ENCODE assay signal across 24 mouse cellular contexts in genomic region chr9:65644960-65645359, GRCm38 (mm10). TPM values are rescaled to one million over a fixed set of nuclear protein-coding genes. Genes with fewer than 3 reads are reported as not detected.
DNase-seq lines count a peak whose midpoint lies in the region; ATAC-seq and TF ChIP-seq lines count a peak whose summit lies in the region.
"Had no signal": no experiment of that assay in that cellular context is flagged by ENCODE, and none has a peak within 500 bp of the region (broad histone marks: within the 10 kb centered on the region; RNA-seq: fewer than 3 reads in every experiment).

No protein-coding gene starts in this region.

- peaks cover 81% of the 10 kb centered on the region for H3K4me1 ChIP-seq in heart, embryonic 12.5 days (replicated peaks)
- peaks cover 67% of the 10 kb centered on the region for H3K4me1 ChIP-seq in heart, postnatal 0 days (ENCODE audit: control insufficient read depth, insufficient read depth)

- H3K27me3 ChIP-seq in heart, embryonic 12.5 days (replicated peaks), result no peaks in the 10 kb centered on the region
- no peaks in the 10 kb centered on the region for H3K27me3 ChIP-seq in heart, postnatal 0 days (ENCODE audit: control insufficient read depth, insufficient read depth, low read length)
- H3K27me3 ChIP-seq: forebrain, embryonic 13.5 days had no signal

- ATAC-seq in heart, embryonic 12.5 days (ENCODE audit: insufficient number of reproducible peaks, low FRiP score), result no peak
- no peak for ATAC-seq in heart, postnatal 0 days (ENCODE audit: insufficient read depth, low read depth)
- ATAC-seq: forebrain, embryonic 13.5 days; intestine, postnatal 0 days; liver, embryonic 12.5 days; liver, postnatal 0 days; midbrain, embryonic 13.5 days had no signal

- no peak overlapping the region for H3K4me3 ChIP-seq in heart, embryonic 12.5 days
- no peak overlapping the region for H3K4me3 ChIP-seq in heart, postnatal 0 days (ENCODE audit: low read depth, low read length)
- H3K4me3 ChIP-seq: forebrain, embryonic 13.5 days; hindbrain, embryonic 13.5 days; liver, embryonic 12.5 days; midbrain, embryonic 13.5 days had no signal

- 72% methylated on average over 4 of the region's 4 CpGs for WGBS in heart, embryonic 12.5 days
- 54% methylated on average over 4 of the region's 4 CpGs for WGBS in heart, postnatal 0 days

- DNase-seq in adrenal gland, adult 2 months, result peak; percentile 70
- DNase-seq in adrenal gland, adult 8-10 months, result no peak
- no peak for DNase-seq in heart, adult 9 months (ENCODE audit: low spot score in 2 of 2)
- DNase-seq in heart, postnatal 0 days (ENCODE audit: low spot score), result no peak
- no peak for DNase-seq in heart, adult 8-10 months (ENCODE audit: low spot score)
- DNase-seq in MN1 (ENCODE audit: low spot score), result no peak
- DNase-seq: cerebellum, adult 8-10 months; cerebellum, postnatal 36 days; gastrocnemius, postnatal 36 days; heart, postnatal 4 days; kidney, adult 9 months; kidney, postnatal 10 days; layer of hippocampus, postnatal 36 days; left cerebral cortex, postnatal 4 days; liver, postnatal 0 days; lung, postnatal 36 days; thymus, postnatal 4 days had no signal

- H3K27ac ChIP-seq in heart, embryonic 12.5 days (ENCODE audit: poor library complexity, severe bottlenecking), result peak overlapping the region; percentile 95
- H3K27ac ChIP-seq in heart, postnatal 0 days (ENCODE audit: low read depth), result peak overlapping the region; percentile 90
- H3K27ac ChIP-seq: forebrain, embryonic 13.5 days; hindbrain, embryonic 13.5 days; liver, embryonic 12.5 days; midbrain, embryonic 13.5 days had no signal

- H3K9me3 ChIP-seq in heart, embryonic 12.5 days (replicated peaks), result no peaks in the 10 kb centered on the region
- H3K9me3 ChIP-seq in heart, postnatal 0 days (replicated peaks; ENCODE audit: control insufficient read depth, low read length), result no peaks in the 10 kb centered on the region
- H3K9me3 ChIP-seq: forebrain, embryonic 13.5 days; hindbrain, embryonic 13.5 days; liver, embryonic 12.5 days; midbrain, embryonic 13.5 days had no signal

- 0 out of 2 replicates have a peak overlapping the region, but pooled peaks have one; percentile 2 for H3K4me2 ChIP-seq in heart, embryonic 12.5 days
- no peak overlapping the region for H3K4me2 ChIP-seq in heart, postnatal 0 days (ENCODE audit: low read depth, low read length)
- H3K4me2 ChIP-seq: forebrain, embryonic 13.5 days; hindbrain, embryonic 13.5 days; liver, embryonic 12.5 days; midbrain, embryonic 13.5 days had no signal

- no peaks in the 10 kb centered on the region for H3K36me3 ChIP-seq in heart, embryonic 12.5 days
- H3K36me3 ChIP-seq in heart, postnatal 0 days (replicated peaks; ENCODE audit: control insufficient read depth, insufficient read depth, low read length), result no peaks in the 10 kb centered on the region
- H3K36me3 ChIP-seq: hindbrain, embryonic 13.5 days; liver, embryonic 12.5 days; midbrain, embryonic 13.5 days had no signal

- H3K9ac ChIP-seq in heart, embryonic 12.5 days, result peak overlapping the region; percentile 26; the same call in 1 of the 2 replicates
- H3K9ac ChIP-seq in heart, postnatal 0 days (replicated peaks; ENCODE audit: low read depth, low read length), result no peak overlapping the region
- H3K9ac ChIP-seq: forebrain, embryonic 13.5 days; hindbrain, embryonic 13.5 days; liver, embryonic 12.5 days; liver, postnatal 0 days; midbrain, embryonic 13.5 days had no signal

- no peak for TF ChIP-seq EP300 in heart, postnatal 0 days (IDR thresholded peaks at IDR 0.05; ENCODE audit: low read depth)

- TF ChIP-seq CTCF in heart, postnatal 0 days (IDR thresholded peaks at IDR 0.05; ENCODE audit: low read depth), result no peak

RNA-seq across cellular contexts. Expression of gene Rbpms2, which starts 15.5 kb away (rescaled TPM):
- total RNA-seq in adrenal gland, adult 2 months (2021), result 10 to 100 TPM; 63.1 to 85.0 TPM
- 125 and 154 TPM in 2 replicates for polyA plus RNA-seq in adrenal gland, adult 2 months (2012; rRNA removed)
- 100 to 1,000 TPM in 1 of 4 experiments, 10 to 100 TPM in 3; 50.0 to 107 (median 75.9) TPM for total RNA-seq in adrenal gland, adult 8-10 months (2022)
- 132 and 135 TPM in 2 replicates for polyA plus RNA-seq in heart, embryonic 12.5 days (2016; fragmentation: Nextera tagmentation; extraction: Ambion mirVana)
- 94.5 and 121 TPM in 2 replicates for total RNA-seq in heart, postnatal 0 days (2014; rRNA removed; ENCODE audit: low replicate concordance)
- polyA plus RNA-seq in heart, postnatal 0 days (2015; fragmentation: Nextera tagmentation; extraction: Ambion mirVana), result 108 and 117 TPM in 2 replicates
- total RNA-seq in heart, adult 8-10 months (2022), result 10 to 100 TPM; 24.9 to 28.7 (median 26.5) TPM
- total RNA-seq: MEL had no signal

RNA-seq across cellular contexts. Expression of gene Oaz2, which starts 22.8 kb away (rescaled TPM):
- total RNA-seq in adrenal gland, adult 2 months (2021), result 100 to 1,000 TPM; 101 to 156 TPM
- 172 and 201 TPM in 2 replicates for polyA plus RNA-seq in adrenal gland, adult 2 months (2012; rRNA removed)
- 100 to 1,000 TPM; 138 to 203 (median 175) TPM for total RNA-seq in adrenal gland, adult 8-10 months (2022)
- 239 and 245 TPM in 2 replicates for polyA plus RNA-seq in heart, embryonic 12.5 days (2016; fragmentation: Nextera tagmentation; extraction: Ambion mirVana)
- 317 and 350 TPM in 2 replicates for total RNA-seq in heart, postnatal 0 days (2014; rRNA removed; ENCODE audit: low replicate concordance)
- polyA plus RNA-seq in heart, postnatal 0 days (2015; fragmentation: Nextera tagmentation; extraction: Ambion mirVana), result 293 TPM in 2 replicates
- 100 to 1,000 TPM; 182 to 262 (median 217) TPM for total RNA-seq in heart, adult 8-10 months (2022)

RNA-seq across cellular contexts. Expression of gene Pif1, which starts 58.0 kb away (rescaled TPM):
- total RNA-seq in adrenal gland, adult 2 months (2021), result under 1 TPM; 0.29 to 0.45 TPM
- polyA plus RNA-seq in adrenal gland, adult 2 months (2012; rRNA removed), result 0.42 and 0.46 TPM in 2 replicates
- under 1 TPM in 3 of 4 experiments, not detected in 1; 0.06 to 0.49 (median 0.22) TPM for total RNA-seq in adrenal gland, adult 8-10 months (2022)
- 12.4 and 14.4 TPM in 2 replicates for polyA plus RNA-seq in heart, embryonic 12.5 days (2016; fragmentation: Nextera tagmentation; extraction: Ambion mirVana)
- total RNA-seq in heart, postnatal 0 days (2014; rRNA removed; ENCODE audit: low replicate concordance), result 7.1 and 32.7 TPM in 2 replicates
- polyA plus RNA-seq in heart, postnatal 0 days (2015; fragmentation: Nextera tagmentation; extraction: Ambion mirVana), result 2.5 and 2.6 TPM in 2 replicates
- total RNA-seq in heart, adult 8-10 months (2022), result not detected
